8 mouse cellular contexts compared by ENCODE assay signal in the genomic region with DNA sequence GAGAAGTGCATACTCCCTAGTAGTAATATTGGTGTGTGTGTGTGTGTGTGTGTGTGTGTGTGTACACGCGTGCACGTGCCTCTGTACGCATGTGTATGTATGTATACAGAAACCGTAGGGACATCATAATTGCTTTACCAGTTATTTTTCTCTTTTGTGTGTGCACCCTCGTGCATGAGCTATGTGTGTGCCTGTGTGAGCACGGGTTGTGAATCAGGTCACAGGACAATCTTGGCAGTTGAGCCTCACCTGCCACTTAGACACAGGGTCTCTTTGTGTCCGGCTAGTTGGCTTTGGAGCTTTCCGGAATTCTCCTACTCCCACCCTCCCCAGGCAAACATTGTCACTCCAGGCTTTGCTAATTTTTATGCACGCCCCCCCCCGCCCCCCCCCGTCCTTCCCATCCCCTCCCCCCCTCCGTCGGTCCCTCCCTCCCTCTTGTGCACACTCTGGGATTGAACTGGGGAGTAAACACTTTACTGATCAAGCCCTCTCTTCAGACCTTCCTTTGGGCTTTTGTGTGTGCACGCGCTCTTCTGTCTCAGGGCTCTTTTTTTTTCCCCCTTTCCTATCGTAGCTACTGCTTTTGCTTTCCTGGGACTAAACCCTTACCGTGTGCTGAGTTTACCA. TPM values are rescaled to one million over a fixed set of nuclear protein-coding genes. Genes with fewer than 3 reads are reported as not detected.
A peak's percentile ranks its signal among the peaks of the same experiment; 100 is the strongest.
DNase-seq lines count a peak whose midpoint lies in the region; ATAC-seq and TF ChIP-seq lines count a peak whose summit lies in the region.

A gene (minus strand): TSS at position 51 of the 630 bp plus-strand sequence.

- H3K27me3 ChIP-seq in erythroblast, embryonic 14.5 days (ENCODE audit: control insufficient read depth): no peaks in the 10 kb centered on the region
- no peaks in the 10 kb centered on the region for H3K27me3 ChIP-seq in C2C12 (ENCODE audit: control insufficient read depth, insufficient read depth, insufficient read length)
- no peaks in the 10 kb centered on the region for H3K27me3 ChIP-seq in embryonic facial prominence, embryonic 12.5 days
- no peaks in the 10 kb centered on the region for H3K27me3 ChIP-seq in intestine, embryonic 14.5 days (replicated peaks; ENCODE audit: control insufficient read depth, insufficient read depth, low read length)
- no peaks in the 10 kb centered on the region for H3K27me3 ChIP-seq in midbrain, postnatal 0 days (ENCODE audit: insufficient read depth, low read length)

- H3K9me3 ChIP-seq in erythroblast, embryonic 14.5 days (ENCODE audit: control insufficient read depth, low read length): no peaks in the 10 kb centered on the region; the same call in 1 of the 2 replicates
- H3K9me3 ChIP-seq in embryonic facial prominence, embryonic 12.5 days: no peaks in the 10 kb centered on the region
- no peaks in the 10 kb centered on the region for H3K9me3 ChIP-seq in intestine, embryonic 14.5 days (ENCODE audit: control insufficient read depth, low read length)
- no peaks in the 10 kb centered on the region for H3K9me3 ChIP-seq in midbrain, postnatal 0 days (ENCODE audit: low read length)

- peak within 1 kb of the TSS; percentile 4 for H3K4me3 ChIP-seq in erythroblast, embryonic 14.5 days (replicated peaks)
- H3K4me3 ChIP-seq in C2C12 (ENCODE audit: insufficient read depth, poor library complexity, severe bottlenecking): peak within 1 kb of the TSS; percentile 38
- H3K4me3 ChIP-seq in embryonic facial prominence, embryonic 12.5 days: peak within 1 kb of the TSS; percentile 44
- peak within 1 kb of the TSS; percentile 51 for H3K4me3 ChIP-seq in intestine, embryonic 14.5 days (ENCODE audit: low read depth, low read length)
- H3K4me3 ChIP-seq in midbrain, postnatal 0 days (ENCODE audit: low read depth, low read length): peak within 1 kb of the TSS; percentile 40

- WGBS in embryonic facial prominence, embryonic 12.5 days: 38% methylated on average over 13 of the region's 18 CpGs
- WGBS in intestine, embryonic 14.5 days: 30% methylated on average over 15 of the region's 18 CpGs
- 32% methylated on average over 13 of the region's 18 CpGs for WGBS in midbrain, postnatal 0 days

- peak within 1 kb of the TSS; percentile 25; the same call in 1 of the 2 replicates for H3K27ac ChIP-seq in embryonic facial prominence, embryonic 12.5 days
- H3K27ac ChIP-seq in intestine, embryonic 14.5 days (ENCODE audit: low read depth): no peak within 1 kb of the TSS
- peak within 1 kb of the TSS; percentile 65 for H3K27ac ChIP-seq in midbrain, postnatal 0 days (ENCODE audit: low read depth, low read length)

- peak within 1 kb of the TSS; percentile 75 for H3K4me2 ChIP-seq in embryonic facial prominence, embryonic 12.5 days (replicated peaks)
- H3K4me2 ChIP-seq in intestine, embryonic 14.5 days (ENCODE audit: low read length): peak within 1 kb of the TSS; percentile 62
- H3K4me2 ChIP-seq in midbrain, postnatal 0 days (ENCODE audit: low read depth, low read length, poor library complexity, severe bottlenecking): peak within 1 kb of the TSS; percentile 67

- H3K4me1 ChIP-seq in erythroblast, embryonic 14.5 days (ENCODE audit: control insufficient read depth): no peaks in the 10 kb centered on the region
- no peaks in the 10 kb centered on the region for H3K4me1 ChIP-seq in embryonic facial prominence, embryonic 12.5 days
- no peaks in the 10 kb centered on the region for H3K4me1 ChIP-seq in intestine, embryonic 14.5 days (replicated peaks; ENCODE audit: control insufficient read depth, insufficient read depth, low read length)
- no peaks in the 10 kb centered on the region for H3K4me1 ChIP-seq in midbrain, postnatal 0 days (ENCODE audit: insufficient read depth, low read length)

- H3ac ChIP-seq in C2C12 (ENCODE audit: control insufficient read depth, insufficient read length, low read depth): peak within 1 kb of the TSS; percentile 45

- no peaks in the 10 kb centered on the region for H3K79me3 ChIP-seq in C2C12 (ENCODE audit: low read depth)

- peak; percentile 60 for DNase-seq in intestine, embryonic 14.5 days (ENCODE audit: low spot score)
- DNase-seq in midbrain, postnatal 0 days (ENCODE audit: low spot score): peak; percentile 48
- no peak for DNase-seq in spleen, postnatal 14 days (ENCODE audit: low spot score in 2 of 2)
- no peak for DNase-seq in spleen, postnatal 10 days (ENCODE audit: low spot score in 2 of 2)

- no peaks in the 10 kb centered on the region for H3K79me2 ChIP-seq in C2C12 (ENCODE audit: control insufficient read depth, insufficient read depth)

- peak within 1 kb of the TSS; percentile 62 for H3K9ac ChIP-seq in embryonic facial prominence, embryonic 12.5 days
- peak within 1 kb of the TSS; percentile 63 for H3K9ac ChIP-seq in intestine, embryonic 14.5 days (ENCODE audit: low read length)
- peak within 1 kb of the TSS; percentile 51 for H3K9ac ChIP-seq in midbrain, postnatal 0 days (replicated peaks; ENCODE audit: low read length, poor library complexity, severe bottlenecking)

- H3K36me3 ChIP-seq in erythroblast, embryonic 14.5 days (ENCODE audit: control insufficient read depth): no peaks in the 10 kb centered on the region
- no peaks in the 10 kb centered on the region for H3K36me3 ChIP-seq in C2C12 (ENCODE audit: control insufficient read depth, insufficient read depth)
- H3K36me3 ChIP-seq in embryonic facial prominence, embryonic 12.5 days: no peaks in the 10 kb centered on the region
- H3K36me3 ChIP-seq in intestine, embryonic 14.5 days (ENCODE audit: control insufficient read depth, insufficient read depth, low read length): no peaks in the 10 kb centered on the region
- H3K36me3 ChIP-seq in midbrain, postnatal 0 days (ENCODE audit: insufficient read depth, low read length): no peaks in the 10 kb centered on the region

- ATAC-seq in erythroblast, adult 5-6 weeks (replicated peaks; ENCODE audit: low FRiP score, poor library complexity, severe bottlenecking): no peak
- ATAC-seq in embryonic facial prominence, embryonic 12.5 days (ENCODE audit: insufficient number of reproducible peaks, insufficient read depth, low FRiP score, low TSS enrichment): peak; percentile 32; the same call in 1 of the 2 replicates
- ATAC-seq in intestine, embryonic 14.5 days (replicated peaks; ENCODE audit: low FRiP score, low TSS enrichment, low read depth): peak; percentile 59
- peak; percentile 79 for ATAC-seq in midbrain, postnatal 0 days (ENCODE audit: low FRiP score)

- TF ChIP-seq CTCF in C2C12 (IDR thresholded peaks at IDR 0.05; ENCODE audit: control insufficient read depth, insufficient read depth, insufficient read length): no peak
- TF ChIP-seq CTCF in midbrain, postnatal 0 days (IDR thresholded peaks at IDR 0.05): no peak

TF ChIP-seq in C2C12, 6 proteins besides CTCF, POLR2A, EP300 and RAD21:
- TF ChIP-seq CEBPB (IDR thresholded peaks at IDR 0.05; ENCODE audit: low read depth) (no peak), MYOG (IDR thresholded peaks at IDR 0.05; ENCODE audit: control insufficient read depth, extremely low read depth, insufficient read length) (no peak), USF1 (IDR thresholded peaks at IDR 0.05; ENCODE audit: low read depth) (no peak), FOSL1 (IDR thresholded peaks at IDR 0.05; ENCODE audit: insufficient read depth, low read length, poor library complexity, severe bottlenecking) (no peak), MAX (IDR thresholded peaks at IDR 0.05) (no peak), MYOD1 (IDR thresholded peaks at IDR 0.05; ENCODE audit: control insufficient read depth, insufficient read length, low read depth) (no peak)
TF ChIP-seq in C2C12: peak in this region for 0.

RNA-seq across cellular contexts. Expression of the gene that starts here (rescaled TPM):
- not detected in 2 replicates for polyA plus RNA-seq in erythroblast, embryonic 14.5 days (2012)
- not detected in 2 replicates for total RNA-seq in erythroblast, adult 5-6 weeks (2015; ENCODE audit: low replicate concordance)
- total RNA-seq in erythroblast, adult 5-6 weeks (2017; ENCODE audit: low replicate concordance): not detected in 2 replicates
- polyA plus RNA-seq in C2C12 (2012; fragmentation: generic; extraction: Trizol): not detected
- polyA plus RNA-seq in embryonic facial prominence, embryonic 12.5 days (2016; fragmentation: Nextera tagmentation; extraction: Ambion mirVana): not detected in 2 replicates
- not detected in 2 replicates for polyA plus RNA-seq in intestine, embryonic 14.5 days (2014; fragmentation: Nextera tagmentation; extraction: Ambion mirVana)
- total RNA-seq in midbrain, postnatal 0 days (2014; rRNA removed): not detected in 2 replicates
- polyA plus RNA-seq in midbrain, postnatal 0 days (2015; fragmentation: Nextera tagmentation; extraction: Ambion mirVana): not detected in 2 replicates

Comparison
In these comparisons a context has a peak if more than half of its experiments do, and no peak if none do; other contexts are left out.
1. Peak in ATAC-seq, H3K4me3 ChIP-seq, H3K27ac ChIP-seq, H3K9ac ChIP-seq and H3K4me2 ChIP-seq in embryonic facial prominence, embryonic 12.5 days; RNA of the gene not detected or under 1 TPM.
2. Peak in DNase-seq, ATAC-seq, H3K4me3 ChIP-seq, H3K9ac ChIP-seq and H3K4me2 ChIP-seq in intestine, embryonic 14.5 days; RNA of the gene not detected or under 1 TPM.
3. Peak in DNase-seq, ATAC-seq, H3K4me3 ChIP-seq, H3K27ac ChIP-seq, H3K9ac ChIP-seq and H3K4me2 ChIP-seq in midbrain, postnatal 0 days; RNA of the gene not detected or under 1 TPM.